Mouse (Mus musculus): Measurements from ENCODE around the gene Bmp8a.
"Not testable (repeated sequence)": the region's sequence is repeated elsewhere in the genome, so short reads cannot be mapped to it uniquely, and the experiment has no call there.

Gene Bmp8a

GRCm38 (mm10) chr4:123342642-123343470 is at the start of gene Bmp8a:
Gene Bmp8a, minus strand, starts transcription at chr4:123343252.
- peak; percentile 71 for DNase-seq (ENCODE audit: low spot score)

DNA sequence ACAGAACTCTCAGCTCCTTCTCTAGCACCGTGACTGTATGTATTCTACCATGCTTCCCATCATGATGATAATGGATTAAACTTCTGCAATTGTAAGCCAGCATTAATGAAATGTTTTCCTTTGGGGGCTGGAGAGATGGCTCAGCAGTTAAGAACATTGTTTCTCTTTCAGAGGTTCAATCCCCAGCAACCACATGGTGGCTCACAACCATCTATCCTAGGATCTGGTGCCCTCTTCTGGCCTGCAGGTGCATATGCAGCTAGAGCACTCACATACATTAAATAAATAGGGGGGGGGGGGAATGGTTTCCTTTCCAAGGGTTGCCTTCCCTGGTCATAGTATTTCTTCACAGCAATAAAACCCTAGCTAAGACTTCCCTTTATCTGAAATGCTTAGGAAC is 49.1 kb upstream of the Bmp8a start:
- no peak for DNase-seq (ENCODE audit: low spot score)

DNA sequence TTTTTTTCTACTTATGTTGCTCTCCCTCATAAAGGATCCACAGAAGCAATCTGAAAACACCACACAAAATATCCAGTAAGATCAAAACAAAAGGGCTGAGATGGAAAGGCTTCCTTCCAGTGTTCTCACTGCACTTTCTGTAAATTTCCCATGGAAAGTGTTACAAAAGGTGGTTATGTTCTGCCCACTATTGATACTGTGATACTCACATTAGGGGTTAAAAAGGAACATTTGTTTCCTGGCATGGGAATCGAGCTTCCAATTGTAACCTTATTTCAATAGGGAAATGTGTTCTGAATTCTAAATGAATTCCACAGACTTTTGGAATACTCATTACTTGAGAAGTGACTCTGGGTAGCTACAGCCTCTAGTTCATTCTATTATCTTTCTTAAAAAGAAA is 42.0 kb upstream of the Bmp8a start:
- DNase-seq (ENCODE audit: low spot score), result no peak

GRCm38 (mm10) chr4:123383173-123383572 is 40.1 kb upstream of the Bmp8a start:
- no peak for DNase-seq (ENCODE audit: low spot score)

DNA sequence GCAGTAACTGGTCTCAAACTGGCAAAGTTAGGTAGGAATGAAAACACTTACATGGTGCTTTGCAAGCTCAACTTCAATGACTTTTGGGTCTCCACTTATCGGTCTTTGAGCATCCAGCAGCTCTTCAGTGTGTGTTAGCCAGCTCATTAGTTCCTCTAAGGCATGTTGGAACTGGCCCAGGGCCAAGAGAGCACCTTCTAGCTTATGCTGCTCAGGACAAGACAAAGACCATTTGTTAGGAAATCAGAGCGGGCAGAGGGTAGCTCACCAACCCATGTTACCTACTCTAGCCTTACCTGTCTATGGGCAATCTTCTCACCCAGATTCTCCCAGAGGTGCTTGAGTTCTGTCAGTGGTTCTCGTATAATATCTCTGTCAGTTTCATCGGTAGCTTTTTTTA is 39.0 kb upstream of the Bmp8a start:
- no peak for DNase-seq (ENCODE audit: low spot score)

- DNase-seq (ENCODE audit: low spot score), result no peak
These were observed 38.5 kb upstream of the Bmp8a start for GRCm38 (mm10) chr4:123381598-123381997.

DNA sequence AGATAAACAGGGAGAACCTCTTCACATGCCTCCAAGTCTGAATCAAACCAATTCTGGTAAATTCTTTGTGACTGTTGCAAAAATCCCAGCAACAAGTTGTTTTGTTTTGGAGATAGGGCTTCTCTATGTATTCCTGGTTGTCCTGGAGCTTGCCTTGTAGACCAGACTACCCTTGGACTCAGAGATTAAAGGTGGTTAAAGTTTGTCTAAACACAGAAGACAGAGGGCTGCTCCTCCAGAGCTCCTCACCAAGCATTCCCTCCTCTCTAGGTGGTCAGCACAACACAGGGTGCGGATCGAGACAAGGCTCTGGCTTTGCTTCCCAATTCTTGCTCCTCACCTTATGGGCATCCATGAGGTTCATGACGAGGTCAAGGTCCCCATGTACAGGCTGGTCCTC is 33.0 kb upstream of the Bmp8a start:
- DNase-seq (ENCODE audit: low spot score), result no peak

GRCm38 (mm10) chr4:123374316-123375008 is 31.4 kb upstream of the Bmp8a start:
- no peak for DNase-seq (ENCODE audit: low spot score)

DNA sequence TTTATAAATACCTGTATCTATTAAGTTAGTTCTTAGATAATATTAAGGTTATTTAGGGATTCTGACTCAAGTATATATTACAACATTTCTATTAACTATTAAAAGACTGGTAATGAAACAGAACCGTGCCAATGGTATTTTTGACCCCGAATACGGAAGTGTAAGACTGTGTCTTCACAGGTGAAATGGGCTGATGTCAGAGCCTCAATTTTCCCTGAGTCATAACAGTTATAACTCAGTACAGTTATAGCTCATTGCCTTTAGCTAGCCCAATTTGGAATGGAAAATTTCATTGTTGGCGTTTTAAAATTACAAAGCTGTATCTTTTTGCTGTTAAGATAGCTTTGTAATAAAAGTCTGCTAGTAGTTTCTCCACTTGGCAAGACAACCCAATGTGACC is 20.5 kb upstream of the Bmp8a start:
- DNase-seq (ENCODE audit: low spot score), result no peak

DNA sequence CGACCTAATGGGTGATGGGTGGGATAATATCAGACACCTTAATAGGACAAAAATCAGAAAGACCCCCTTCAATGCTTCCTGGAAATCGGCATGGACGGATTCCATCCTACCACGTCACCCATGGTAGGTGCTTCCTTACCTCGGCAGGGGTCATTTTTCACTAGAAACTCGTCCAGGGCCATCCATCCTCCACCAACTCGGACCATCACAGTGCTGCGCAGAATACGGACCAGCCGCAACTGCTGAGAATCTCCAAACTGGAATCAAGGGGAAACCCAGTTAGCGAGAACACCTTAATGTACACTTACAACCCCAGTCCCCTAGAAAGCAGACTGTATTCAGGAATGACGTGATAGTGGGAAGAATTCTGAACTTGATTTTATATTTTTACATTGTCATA is 17.7 kb upstream of the Bmp8a start:
- DNase-seq (ENCODE audit: low spot score), result no peak

DNA sequence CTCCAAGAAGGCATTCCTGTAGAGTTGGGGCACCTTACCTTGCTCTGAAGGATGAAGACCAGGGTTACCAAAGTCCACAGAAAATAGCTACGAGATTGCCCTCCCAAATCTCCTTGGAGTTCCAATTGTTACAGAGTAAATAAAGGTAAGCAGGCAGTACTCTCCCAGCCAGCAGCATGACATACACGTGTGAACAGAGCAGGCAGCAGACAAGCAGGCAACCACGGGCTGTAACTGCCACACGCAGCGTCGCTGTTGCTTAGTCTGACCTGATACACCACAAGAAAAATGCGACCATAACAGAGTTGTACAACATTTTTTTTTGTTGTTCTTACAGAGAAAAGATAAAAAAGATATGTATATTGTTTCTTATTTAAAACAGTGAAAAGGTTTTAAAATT is 15.6 kb upstream of the Bmp8a start:
- no peak for DNase-seq (ENCODE audit: low spot score)

DNA sequence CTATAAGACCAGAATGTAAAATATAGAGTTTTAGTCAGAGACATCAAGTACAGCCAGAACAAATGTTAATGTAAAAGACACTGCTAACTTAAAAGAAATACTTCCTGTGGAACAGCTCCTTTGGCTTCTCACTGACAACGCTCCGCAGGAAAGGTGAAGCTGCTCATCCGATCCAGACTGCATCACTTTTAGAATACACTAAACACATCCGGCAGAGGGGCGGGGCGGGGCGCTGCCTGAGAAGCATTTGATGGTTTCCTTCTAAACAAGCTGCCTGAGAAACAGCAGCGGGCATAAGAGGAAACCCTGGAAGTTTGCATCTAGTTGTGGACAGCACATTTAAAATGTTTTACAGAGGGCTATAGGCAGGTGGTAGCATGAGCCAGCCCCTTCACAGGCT is 12.9 kb upstream of the Bmp8a start:
- no peak for DNase-seq (ENCODE audit: low spot score)

GRCm38 (mm10) chr4:123353271-123353877 is 10.3 kb upstream of the Bmp8a start:
- no peak for DNase-seq (ENCODE audit: low spot score)

DNA sequence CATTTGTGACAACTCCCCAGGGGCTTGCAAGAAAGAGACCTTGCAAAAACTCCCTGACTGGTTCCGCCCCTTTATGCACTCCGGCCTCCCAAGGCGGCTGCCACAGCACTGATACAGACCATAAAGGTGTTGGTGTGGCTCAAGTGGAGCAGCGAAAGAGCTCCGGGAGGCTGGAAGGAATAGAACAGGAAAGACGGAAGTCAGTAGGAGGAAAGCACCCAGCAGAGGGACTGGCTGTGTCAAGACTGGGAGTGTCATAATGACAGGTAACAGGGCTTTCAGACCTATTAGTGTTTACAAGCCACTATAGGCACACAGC is 378 bp upstream of the Bmp8a start:
- DNase-seq (ENCODE audit: low spot score), result no peak

DNA sequence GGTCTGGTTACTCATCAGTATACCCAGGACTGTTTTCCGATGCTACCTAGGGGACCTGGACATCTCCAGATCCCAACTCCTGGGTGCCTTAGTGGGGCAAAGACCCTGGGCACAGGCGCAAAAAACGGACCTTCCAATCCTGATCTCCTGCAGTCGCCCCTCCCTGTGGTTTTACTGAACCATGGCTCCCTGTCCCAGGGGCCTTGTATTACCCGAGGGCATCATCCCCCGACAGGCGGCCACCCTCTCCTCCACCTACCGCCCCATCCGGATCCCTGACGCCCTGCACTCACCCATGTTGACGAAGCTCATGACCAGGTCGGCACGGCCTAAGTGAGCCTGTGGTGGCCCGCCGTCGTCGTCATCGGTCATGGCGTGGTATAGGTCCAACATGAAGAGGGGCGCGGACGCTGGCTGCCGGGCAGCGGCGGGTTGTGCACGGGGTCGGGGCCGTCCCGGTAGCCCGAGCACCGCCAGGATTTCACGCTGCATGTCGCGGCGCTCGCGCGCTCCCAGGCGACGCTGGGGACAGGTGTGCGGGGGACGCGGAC is 886 bp downstream of the Bmp8a start:
- DNase-seq (ENCODE audit: low spot score), result no peak

DNA sequence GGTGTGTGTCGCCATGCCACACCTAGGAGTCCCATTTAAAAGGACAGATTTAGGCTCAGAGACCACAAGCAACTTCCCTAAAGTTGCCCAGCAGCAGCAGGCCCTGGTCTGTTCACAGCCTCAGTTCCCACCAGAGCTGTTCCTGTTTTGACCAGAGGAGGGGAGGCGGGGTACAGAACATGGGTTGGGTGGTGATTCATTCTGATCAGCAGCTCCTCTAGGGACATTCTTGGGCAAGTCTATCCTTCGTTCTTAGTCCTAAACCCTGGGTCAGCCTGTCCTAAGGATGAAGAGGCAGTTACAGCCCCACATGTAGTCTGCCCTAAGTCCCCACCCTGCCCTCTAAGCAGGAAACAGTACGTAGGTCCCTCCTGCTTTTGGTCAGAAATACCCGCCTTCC is 2.8 kb downstream of the Bmp8a start:
- no peak for DNase-seq (ENCODE audit: low spot score)

GRCm38 (mm10) chr4:123337693-123338092 is 5.4 kb downstream of the Bmp8a start:
- DNase-seq (ENCODE audit: low spot score), result peak; percentile 17

DNA sequence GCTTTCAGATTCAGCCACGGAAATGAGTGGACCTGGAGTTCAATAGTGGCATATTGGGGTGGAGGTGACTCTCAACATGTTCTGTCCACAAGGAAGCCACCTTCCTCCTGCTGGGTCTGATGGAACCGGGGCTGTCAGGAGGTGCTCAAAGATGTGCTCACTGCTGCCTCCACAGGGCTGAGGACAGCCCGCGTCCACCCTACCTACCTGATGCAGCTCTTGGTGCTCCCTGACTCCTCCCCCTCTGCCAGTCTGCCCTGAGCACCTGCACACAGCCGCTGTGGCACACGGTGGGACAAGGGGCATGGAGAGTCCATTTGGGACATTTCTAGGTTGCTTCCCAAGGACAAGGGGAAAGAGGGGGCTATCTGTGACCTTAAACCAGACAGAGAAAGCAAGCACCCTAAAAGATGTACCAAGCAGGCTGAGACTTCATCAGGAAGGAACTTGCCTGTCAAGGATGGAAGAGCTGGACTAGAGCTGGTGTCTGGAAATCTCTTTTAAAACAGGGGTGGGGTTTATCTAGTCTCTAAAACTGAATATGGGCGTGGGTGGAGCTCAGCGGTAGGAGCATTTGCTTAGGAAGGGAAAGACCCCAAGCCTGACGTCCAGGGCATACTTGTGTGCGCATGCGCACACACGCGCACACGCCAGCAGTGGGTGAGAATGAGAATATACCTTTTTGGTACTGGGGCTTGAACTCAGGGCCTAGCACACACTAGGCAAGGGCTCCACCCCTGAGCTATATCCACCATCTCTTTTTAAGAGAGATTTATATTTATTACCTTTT is 7.1 kb downstream of the Bmp8a start:
- DNase-seq (ENCODE audit: low spot score), result no peak

DNA sequence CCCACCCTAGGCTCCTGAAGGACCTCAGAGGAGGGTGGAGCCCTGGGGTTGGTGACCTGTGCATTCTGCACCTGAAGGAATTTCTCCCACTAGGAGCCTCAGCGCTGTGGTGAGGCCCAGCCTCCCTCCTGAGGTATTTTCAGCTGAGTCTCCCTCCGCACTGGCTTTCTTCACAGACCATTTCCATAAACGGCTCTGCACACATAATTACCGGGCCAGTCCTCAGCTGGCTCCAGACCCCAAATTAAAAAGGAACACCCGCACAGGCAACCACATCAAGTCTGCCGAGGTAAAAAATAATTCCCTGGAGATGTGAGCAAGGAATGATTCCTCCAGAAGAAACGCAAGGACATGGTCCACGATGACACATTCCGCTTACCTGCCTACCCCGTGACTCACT is 7.8 kb downstream of the Bmp8a start:
- not testable (repeated sequence) for DNase-seq (ENCODE audit: low spot score)

GRCm38 (mm10) chr4:123334177-123334576 is 8.9 kb downstream of the Bmp8a start:
- DNase-seq (ENCODE audit: low spot score), result no peak

DNA sequence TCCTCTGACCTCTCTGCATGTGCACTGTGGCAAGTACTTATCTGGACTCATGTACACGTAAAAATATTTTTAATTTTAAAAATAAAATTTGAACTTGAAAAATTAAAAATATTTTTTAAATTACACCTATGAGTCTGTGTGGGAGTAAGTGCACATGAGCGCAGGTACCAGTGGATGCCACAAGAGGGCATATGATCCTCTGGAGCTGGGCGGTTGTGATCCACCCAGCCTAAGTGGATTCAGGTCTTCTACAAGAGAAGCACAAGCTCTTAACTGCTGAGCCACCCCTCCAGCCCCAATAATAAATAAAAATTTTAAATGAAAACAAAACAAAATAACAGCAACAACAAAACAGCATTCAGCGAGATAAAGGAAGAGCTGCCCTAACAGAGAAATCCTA is 9.9 kb downstream of the Bmp8a start:
- DNase-seq (ENCODE audit: low spot score), result no peak

- DNase-seq (ENCODE audit: low spot score), result not testable (repeated sequence)
These were observed 11.1 kb downstream of the Bmp8a start for GRCm38 (mm10) chr4:123331961-123332360.

Data from MN1 (cell line).